Mouse (Mus musculus) embryo, embryonic 11.5 days (tissue): ENCODE measurements around the gene Ric3.
"Not testable (repeated sequence)": the region's sequence is repeated elsewhere in the genome, so short reads cannot be mapped to it uniquely, and the experiment has no call there.

ENCODE experiments used
- DNase-seq: peaks from one replicate; pipeline ENCODE4 v3.0.0-alpha.2; 2012; ENCODE audit warnings: low read depth, low spot score

Gene Ric3

DNA sequence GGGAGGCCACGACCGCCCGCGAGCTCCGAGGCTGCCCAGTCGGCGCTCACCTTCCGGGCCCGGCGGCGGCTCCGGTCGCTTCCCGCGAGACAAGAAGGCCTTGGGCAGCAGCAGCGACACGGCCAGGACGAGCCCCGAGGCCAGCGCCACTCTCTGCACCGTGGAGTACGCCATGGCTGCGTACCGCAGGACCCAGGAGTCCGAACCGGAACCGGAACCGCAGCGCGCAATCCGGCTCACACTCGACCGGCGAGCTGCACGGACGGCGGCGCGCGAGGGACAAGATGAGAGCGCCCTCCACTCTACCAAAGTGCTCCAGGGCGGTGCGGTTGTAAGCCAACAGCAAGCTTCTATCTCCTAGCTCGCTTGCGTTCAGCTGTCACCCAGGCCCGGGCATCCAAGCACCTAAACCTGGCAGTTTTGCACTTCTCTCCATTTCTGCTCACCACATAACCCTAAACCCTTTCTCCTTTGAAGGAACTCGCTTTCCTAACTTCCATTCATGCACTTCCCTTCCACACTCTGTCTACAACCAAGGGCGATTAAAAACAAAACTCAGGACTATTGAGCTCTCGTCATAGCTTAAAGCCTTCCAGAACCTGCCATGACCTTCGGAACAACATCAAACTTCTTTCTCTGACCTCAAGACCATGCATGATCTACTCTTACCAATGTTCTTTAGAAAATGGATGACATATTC, at the start of gene Ric3:
TSS of gene Ric3 (minus strand) at position 219 of the 700 bp plus-strand sequence.
- DNase-seq, result peak; percentile 29

DNA sequence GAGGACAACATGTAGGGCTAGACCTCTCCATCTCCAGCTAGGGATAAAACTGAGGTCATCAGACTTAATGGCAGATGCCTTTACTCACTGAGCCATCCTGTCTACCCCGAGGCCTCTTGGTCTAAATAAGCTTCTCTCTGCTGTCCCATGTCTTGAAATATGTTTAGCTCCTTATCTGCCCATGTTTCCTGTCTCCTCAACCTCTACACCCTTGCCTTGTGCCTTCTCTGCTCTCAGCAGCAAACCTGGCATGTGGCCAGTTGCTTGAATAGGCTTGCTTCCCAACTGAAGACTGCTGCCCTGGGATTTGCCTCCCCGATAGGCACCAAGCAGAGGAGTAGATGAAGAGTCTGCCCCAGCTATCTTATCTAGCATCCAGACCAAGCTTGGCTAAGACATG, 48.4 kb upstream of the Ric3 start:
- DNase-seq, result no peak

DNA sequence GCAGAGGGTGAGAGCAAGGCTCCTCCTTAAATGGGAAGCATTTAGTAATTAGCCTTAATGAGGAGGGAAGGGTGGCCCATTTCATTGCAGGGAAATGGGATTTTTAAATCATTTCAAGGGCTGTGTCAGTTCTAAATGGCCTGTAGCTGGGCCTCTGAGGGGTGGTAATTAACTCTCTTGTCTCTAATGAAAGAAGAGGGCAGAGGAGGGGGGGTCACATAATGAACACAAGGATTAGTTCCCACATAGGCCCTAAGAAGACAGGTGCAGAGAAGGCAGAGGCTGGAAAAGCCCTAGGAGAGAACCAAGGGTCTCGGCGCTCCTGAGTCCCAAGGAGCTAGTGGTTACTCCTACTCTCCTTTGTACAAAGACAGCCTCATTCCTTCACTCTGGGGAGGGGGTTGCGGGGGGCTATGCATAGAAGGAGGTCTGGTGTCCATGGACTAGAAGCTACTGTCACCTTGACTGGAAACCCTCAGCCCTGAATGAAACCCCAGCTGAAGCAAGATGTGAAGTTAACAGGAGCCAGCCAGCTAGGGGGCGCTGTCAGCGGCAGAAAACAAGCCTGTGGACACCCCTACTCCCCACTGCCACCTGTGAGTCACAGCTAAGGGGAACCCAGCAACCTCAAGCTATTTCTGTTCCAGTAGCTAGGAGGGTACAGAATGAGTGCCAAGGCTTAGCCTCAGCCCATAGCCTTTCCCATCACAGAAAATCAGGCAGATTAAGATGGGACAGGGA, 47.0 kb upstream of the Ric3 start:
- no peak for DNase-seq

- peak; percentile 31 for DNase-seq
Observed at GRCm38 (mm10) chr7:109129442-109129841, 46.3 kb upstream of the Ric3 start.

DNA sequence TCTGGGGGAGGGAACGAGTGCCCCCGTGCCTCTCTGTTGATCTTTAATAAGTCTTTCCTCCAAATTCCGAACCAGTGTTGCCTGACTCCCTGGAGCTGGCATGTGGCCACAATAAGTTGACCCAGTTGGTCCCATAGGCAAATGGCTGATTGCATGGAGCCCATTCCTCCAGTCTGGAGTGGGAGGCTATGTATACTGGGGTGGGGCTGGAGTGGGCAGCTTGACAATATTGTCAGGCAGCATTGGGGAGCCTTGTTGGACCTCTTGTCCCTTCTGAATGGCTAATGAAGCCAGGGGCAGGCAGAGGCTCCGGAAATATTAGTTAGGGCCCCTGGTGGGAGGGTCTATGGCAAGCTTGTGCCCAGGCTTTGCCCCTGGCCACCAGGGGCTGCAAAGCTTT, 32.8 kb upstream of the Ric3 start:
- no peak for DNase-seq

GRCm38 (mm10) chr7:109115488-109115887, 32.4 kb upstream of the Ric3 start:
- not testable (repeated sequence) for DNase-seq

GRCm38 (mm10) chr7:109114950-109115349, 31.8 kb upstream of the Ric3 start:
- peak; percentile 27 for DNase-seq

DNA sequence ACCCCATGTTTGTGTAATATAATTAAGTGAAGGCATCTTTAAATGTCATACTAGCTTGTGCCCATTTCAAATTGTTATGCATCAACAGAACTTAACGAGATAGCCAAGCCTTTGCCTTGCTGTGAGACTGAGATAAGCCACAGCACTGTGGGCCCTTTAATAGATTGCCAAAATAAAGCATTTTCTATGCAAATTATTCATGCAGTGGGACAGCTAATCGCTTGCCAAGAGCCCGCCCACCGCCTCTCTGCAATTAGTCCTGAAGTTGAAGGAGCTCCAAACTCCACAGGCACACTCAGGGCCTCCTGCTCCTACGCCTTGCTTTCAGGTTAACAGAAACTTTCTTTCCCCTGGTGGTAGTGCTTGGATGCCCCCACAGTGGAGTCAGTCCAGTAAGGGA, 27.9 kb upstream of the Ric3 start:
- DNase-seq, result no peak

GRCm38 (mm10) chr7:109104894-109105293, 21.8 kb upstream of the Ric3 start:
- no peak for DNase-seq

DNA sequence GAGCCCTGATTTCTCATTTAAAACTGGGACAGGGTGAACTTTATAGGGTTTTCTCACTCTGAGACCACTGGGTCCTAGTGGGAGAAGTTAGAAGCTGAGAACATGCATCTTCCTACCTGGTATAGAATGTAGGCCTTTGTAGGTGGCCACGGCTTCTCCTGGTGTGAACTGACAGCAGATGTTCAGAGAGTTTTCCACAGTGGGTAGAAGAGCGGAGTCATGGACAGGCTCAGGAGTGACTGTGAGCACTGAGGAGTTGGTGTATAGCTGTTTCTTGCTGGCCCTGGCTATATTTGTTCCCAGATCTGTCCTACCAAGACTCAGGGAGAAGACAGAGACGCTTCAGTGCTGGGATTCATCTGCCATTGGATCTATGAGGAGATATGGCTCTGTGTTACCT, 18.0 kb upstream of the Ric3 start:
- no peak for DNase-seq

- DNase-seq, result peak; percentile 50
Observed at GRCm38 (mm10) chr7:109098145-109099018, 15.3 kb upstream of the Ric3 start.

DNA sequence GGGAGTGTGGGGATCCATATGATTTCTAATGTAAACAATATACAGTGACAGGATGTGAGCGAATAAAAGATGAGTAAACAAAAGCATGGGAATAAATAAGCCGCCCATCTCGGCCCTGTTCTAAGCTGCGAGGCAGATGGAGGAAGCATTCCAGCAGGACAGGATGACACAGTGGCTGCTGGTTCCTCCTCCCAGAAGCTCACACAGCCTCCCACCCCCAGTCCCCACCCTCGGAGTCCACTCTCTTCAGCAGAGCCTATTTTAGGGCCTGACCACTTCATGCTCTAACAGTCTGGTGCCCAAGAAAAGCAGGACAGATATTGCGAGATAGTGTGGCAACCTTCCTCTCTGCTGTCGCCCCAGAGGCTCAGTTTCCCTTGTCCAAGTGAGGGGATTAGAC, 14.1 kb upstream of the Ric3 start:
- DNase-seq, result no peak

- no peak for DNase-seq
Observed at GRCm38 (mm10) chr7:109096618-109097017, 13.5 kb upstream of the Ric3 start.

DNA sequence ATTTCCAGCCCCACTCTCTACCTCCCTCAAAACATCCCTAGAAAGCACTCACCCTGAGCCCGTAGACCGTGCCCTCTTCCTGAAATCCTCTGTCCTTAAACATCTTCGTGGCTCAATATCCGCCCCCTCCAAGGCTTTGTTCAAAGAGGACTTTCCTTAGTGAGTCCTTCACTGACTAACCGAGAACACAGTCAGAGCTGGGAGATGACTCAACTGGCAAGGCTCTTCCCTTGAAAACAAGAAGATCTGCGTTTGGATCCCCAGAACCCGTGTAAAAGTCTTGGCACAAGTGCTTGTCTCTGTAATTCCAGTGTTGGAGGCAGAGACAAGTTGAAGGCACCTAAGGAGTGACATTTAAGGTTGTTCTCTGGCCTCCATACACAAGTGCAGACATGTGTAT, 11.2 kb upstream of the Ric3 start:
- no peak for DNase-seq

- not testable (repeated sequence) for DNase-seq
Observed at GRCm38 (mm10) chr7:109091316-109091715, 8.2 kb upstream of the Ric3 start.

GRCm38 (mm10) chr7:109086946-109087345, 3.8 kb upstream of the Ric3 start:
- no peak for DNase-seq

GRCm38 (mm10) chr7:109083813-109084184, 668 bp upstream of the Ric3 start:
- DNase-seq, result no peak

DNA sequence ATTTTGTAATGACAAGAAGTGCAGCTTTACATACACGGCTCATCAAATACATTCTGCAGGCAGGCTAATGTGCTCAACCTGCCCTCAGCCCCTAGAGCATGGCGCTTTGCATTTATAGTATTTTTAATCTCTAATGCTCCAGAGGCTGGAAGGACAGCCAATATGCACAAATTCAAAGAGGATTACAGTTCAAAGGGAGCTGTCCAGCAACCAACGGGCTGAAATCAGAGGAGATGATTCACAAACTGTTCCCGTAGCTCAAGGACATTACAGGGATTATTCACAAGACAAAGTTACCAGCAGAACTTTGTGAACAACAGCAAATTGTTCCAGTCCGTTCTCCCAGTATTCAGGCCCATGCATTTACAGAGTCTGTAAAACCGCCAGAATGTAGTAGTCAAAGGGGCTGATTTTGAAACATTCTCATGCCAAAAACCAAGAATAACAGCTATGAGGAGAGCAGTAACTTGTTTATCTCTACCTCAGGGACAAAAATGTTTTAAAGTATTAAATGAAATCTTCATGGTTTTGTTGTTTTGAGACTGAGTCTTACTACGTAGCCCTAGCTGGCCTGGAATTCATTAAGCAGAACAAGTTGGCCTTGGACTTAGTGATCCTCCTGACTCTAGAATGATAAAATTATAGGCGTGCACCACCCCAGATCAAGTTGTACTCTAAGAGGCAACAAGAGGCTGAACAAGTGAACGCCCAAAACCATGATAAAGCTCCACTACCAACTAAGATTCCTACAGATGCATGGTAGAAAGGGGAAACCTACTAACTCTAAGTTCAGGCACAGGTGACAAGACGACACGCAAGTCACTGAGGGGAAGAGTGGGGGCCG, 640 bp downstream of the Ric3 start:
- peak; percentile 37 for DNase-seq

- DNase-seq, result no peak
Observed at GRCm38 (mm10) chr7:109072326-109072725, 10.8 kb downstream of the Ric3 start.

- DNase-seq, result no peak
Observed at GRCm38 (mm10) chr7:109069641-109070040, 13.5 kb downstream of the Ric3 start.

DNA sequence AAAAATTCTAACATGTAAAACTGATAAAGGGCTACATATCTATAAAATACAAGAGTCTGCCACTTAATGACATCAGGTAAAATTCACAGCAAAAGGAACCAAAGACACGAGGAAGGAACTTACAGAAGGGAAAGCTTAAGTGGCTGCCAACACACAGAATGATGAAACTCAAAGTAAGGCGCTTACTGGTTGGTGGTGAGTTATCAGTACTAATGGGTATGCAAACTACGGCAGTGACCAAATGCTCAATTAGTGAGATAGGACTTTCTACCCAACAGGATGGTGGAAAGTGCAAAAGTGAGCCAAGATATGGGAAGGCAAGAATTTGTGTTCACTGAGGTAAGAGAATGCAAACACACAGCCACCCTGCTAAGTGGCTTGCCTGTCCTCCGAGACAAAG, 23.6 kb downstream of the Ric3 start:
- no peak for DNase-seq
